Mouse (Mus musculus): ENCODE measurements around the gene Defb35. TPM values are rescaled to one million over a fixed set of nuclear protein-coding genes. Genes with fewer than 3 reads are reported as not detected.
"Not testable (repeated sequence)": the region's sequence is repeated elsewhere in the genome, so short reads cannot be mapped to it uniquely, and the experiment has no call there.

The Defb35 gene
- not detected in 2 replicates for polyA plus RNA-seq (2015; fragmentation: Nextera tagmentation; extraction: Ambion mirVana)

GRCm38 (mm10) chr8:21938052-21938451, at the start of gene Defb35:
Defb35 (plus strand) TSS chr8:21938352.
- 85% methylated on average over 4 of the region's 4 CpGs for WGBS
- H3K27ac ChIP-seq (replicated peaks); H3K9ac ChIP-seq; H3K4me1 ChIP-seq (replicated peaks); H3K9me3 ChIP-seq; H3K27me3 ChIP-seq; H3K4me3 ChIP-seq; ATAC-seq (ENCODE audit: low FRiP score, low read depth); H3K4me2 ChIP-seq; H3K36me3 ChIP-seq: not testable (repeated sequence)

- peak; percentile 79; the same call in 1 of the 2 replicates for ATAC-seq (ENCODE audit: low FRiP score, low read depth)
- H3K4me1 ChIP-seq (replicated peaks); H3K9me3 ChIP-seq; H3K4me2 ChIP-seq; H3K36me3 ChIP-seq; H3K4me3 ChIP-seq; H3K27ac ChIP-seq (replicated peaks); H3K9ac ChIP-seq; H3K27me3 ChIP-seq: not testable (repeated sequence)
Observed at GRCm38 (mm10) chr8:21906290-21906689, 31.9 kb upstream of the Defb35 start, which contains the start of gene Defb11. Defb11 (minus strand) TSS chr8:21906412.

- WGBS, result 13% methylated on average over 1 of the region's 1 CpGs
- no peak overlapping the region for H3K9ac ChIP-seq
- H3K4me1 ChIP-seq (replicated peaks), result no peaks in the 10 kb centered on the region
- H3K36me3 ChIP-seq, result no peaks in the 10 kb centered on the region
- no peaks in the 10 kb centered on the region for H3K27me3 ChIP-seq
- no peak overlapping the region for H3K4me3 ChIP-seq
- ATAC-seq (ENCODE audit: low FRiP score, low read depth), result no peak
- H3K9me3 ChIP-seq, result no peaks in the 10 kb centered on the region
- H3K27ac ChIP-seq (replicated peaks), result no peak overlapping the region
- no peak overlapping the region for H3K4me2 ChIP-seq
Observed at GRCm38 (mm10) chr8:21911931-21912330, 26.2 kb upstream of the Defb35 start.

- 19% methylated on average over 2 of the region's 2 CpGs for WGBS
- Histone ChIP-seq H3K9me3 (no peaks in the 10 kb centered on the region), H3K9ac (no peak overlapping the region), H3K4me1 (replicated peaks) (no peaks in the 10 kb centered on the region), H3K27me3 (no peaks in the 10 kb centered on the region), H3K36me3 (no peaks in the 10 kb centered on the region), H3K27ac (replicated peaks) (no peak overlapping the region), H3K4me2 (no peak overlapping the region), H3K4me3 (no peak overlapping the region)
- ATAC-seq (ENCODE audit: low FRiP score, low read depth), result no peak
Observed at GRCm38 (mm10) chr8:21912554-21912953, 25.6 kb upstream of the Defb35 start.

GRCm38 (mm10) chr8:21915625-21916024, 22.5 kb upstream of the Defb35 start:
- H3K9ac ChIP-seq, result no peak overlapping the region
- no peak for ATAC-seq (ENCODE audit: low FRiP score, low read depth)
- 91% methylated on average over 3 of the region's 3 CpGs for WGBS

GRCm38 (mm10) chr8:21930754-21931153, 7.4 kb upstream of the Defb35 start:
- H3K27me3 ChIP-seq; H3K4me1 ChIP-seq (replicated peaks); H3K4me3 ChIP-seq; H3K36me3 ChIP-seq; H3K4me2 ChIP-seq; H3K9ac ChIP-seq; H3K27ac ChIP-seq (replicated peaks); H3K9me3 ChIP-seq; ATAC-seq (ENCODE audit: low FRiP score, low read depth): not testable (repeated sequence)
- 71% methylated on average over 3 of the region's 3 CpGs for WGBS

More at GRCm38 (mm10) chr8:21915625-21916024, 22.5 kb upstream of the Defb35 start:
- no peaks in the 10 kb centered on the region for H3K4me1 ChIP-seq (replicated peaks)
- no peaks in the 10 kb centered on the region for H3K9me3 ChIP-seq
- H3K4me2 ChIP-seq, result no peak overlapping the region
- no peak overlapping the region for H3K27ac ChIP-seq (replicated peaks)
- H3K4me3 ChIP-seq, result no peak overlapping the region
- H3K36me3 ChIP-seq, result no peaks in the 10 kb centered on the region
- H3K27me3 ChIP-seq, result no peaks in the 10 kb centered on the region

- Histone ChIP-seq H3K4me1 (replicated peaks) (no peaks in the 10 kb centered on the region), H3K27ac (replicated peaks) (no peak within 1 kb of the TSS), H3K27me3 (no peaks in the 10 kb centered on the region), H3K4me2 (no peak within 1 kb of the TSS), H3K9me3 (no peaks in the 10 kb centered on the region), H3K36me3 (no peaks in the 10 kb centered on the region), H3K9ac (no peak within 1 kb of the TSS), H3K4me3 (no peak within 1 kb of the TSS)
- 87% methylated on average over 6 of the region's 6 CpGs for WGBS
- no peak for ATAC-seq (ENCODE audit: low FRiP score, low read depth)
Observed at GRCm38 (mm10) chr8:21932610-21933009, 5.5 kb upstream of the Defb35 start, which contains the start of gene Defb15. Defb15 (minus strand) TSS chr8:21932710.

GRCm38 (mm10) chr8:21946462-21946861, 8.3 kb downstream of the Defb35 start, which contains the start of gene Defb13:
Defb13 (plus strand) TSS chr8:21946762.
- WGBS, result 78% methylated on average over 6 of the region's 6 CpGs
- no peak for ATAC-seq (ENCODE audit: low FRiP score, low read depth)
- H3K4me3 ChIP-seq, result no peak within 1 kb of the TSS
- H3K4me2 ChIP-seq, result no peak within 1 kb of the TSS
- H3K9ac ChIP-seq, result no peak within 1 kb of the TSS
- no peaks in the 10 kb centered on the region for H3K27me3 ChIP-seq
- H3K4me1 ChIP-seq (replicated peaks), result no peaks in the 10 kb centered on the region
- H3K9me3 ChIP-seq, result no peaks in the 10 kb centered on the region
- no peak within 1 kb of the TSS for H3K27ac ChIP-seq (replicated peaks)
- H3K36me3 ChIP-seq, result no peaks in the 10 kb centered on the region

GRCm38 (mm10) chr8:21947311-21948017, 9.3 kb downstream of the Defb35 start:
- Histone ChIP-seq H3K4me3 (no peak overlapping the region), H3K4me1 (replicated peaks) (no peaks in the 10 kb centered on the region), H3K27me3 (no peaks in the 10 kb centered on the region), H3K36me3 (no peaks in the 10 kb centered on the region), H3K4me2 (no peak overlapping the region), H3K27ac (replicated peaks) (no peak overlapping the region), H3K9me3 (no peaks in the 10 kb centered on the region), H3K9ac (no peak overlapping the region)
- 44% methylated on average over 9 of the region's 9 CpGs for WGBS
- peak; percentile 51; the same call in 1 of the 2 replicates for ATAC-seq (ENCODE audit: low FRiP score, low read depth)

- H3K9ac ChIP-seq, result no peak overlapping the region
- WGBS, result 8% methylated on average over 9 of the region's 9 CpGs
- H3K4me2 ChIP-seq, result no peak overlapping the region
- H3K4me3 ChIP-seq, result no peak overlapping the region
- H3K9me3 ChIP-seq, result no peaks in the 10 kb centered on the region
- H3K27me3 ChIP-seq, result no peaks in the 10 kb centered on the region
- ATAC-seq (ENCODE audit: low FRiP score, low read depth), result no peak
- H3K27ac ChIP-seq (replicated peaks), result no peak overlapping the region
- no peaks in the 10 kb centered on the region for H3K4me1 ChIP-seq (replicated peaks)
- H3K36me3 ChIP-seq, result no peaks in the 10 kb centered on the region
Observed at GRCm38 (mm10) chr8:21955321-21955720, 17.2 kb downstream of the Defb35 start.

- Histone ChIP-seq H3K4me1 (replicated peaks) (no peaks in the 10 kb centered on the region), H3K4me2 (no peak overlapping the region), H3K9ac (no peak overlapping the region), H3K27me3 (no peaks in the 10 kb centered on the region), H3K36me3 (no peaks in the 10 kb centered on the region), H3K4me3 (no peak overlapping the region), H3K9me3 (no peaks in the 10 kb centered on the region), H3K27ac (replicated peaks) (no peak overlapping the region)
- ATAC-seq (ENCODE audit: low FRiP score, low read depth), result peak; percentile 38; the same call in 1 of the 2 replicates
- 81% methylated on average over 3 of the region's 3 CpGs for WGBS
Observed at GRCm38 (mm10) chr8:21956336-21956735, 18.2 kb downstream of the Defb35 start.

- H3K27ac ChIP-seq (replicated peaks), result no peak within 1 kb of the TSS
- no peaks in the 10 kb centered on the region for H3K36me3 ChIP-seq
- no peak for ATAC-seq (ENCODE audit: low FRiP score, low read depth)
- H3K27me3 ChIP-seq, result no peaks in the 10 kb centered on the region
- no peak within 1 kb of the TSS for H3K4me3 ChIP-seq
- 89% methylated on average over 2 of the region's 2 CpGs for WGBS
- no peak within 1 kb of the TSS for H3K4me2 ChIP-seq
- H3K9ac ChIP-seq, result no peak within 1 kb of the TSS
- no peaks in the 10 kb centered on the region for H3K4me1 ChIP-seq (replicated peaks)
- H3K9me3 ChIP-seq, result no peaks in the 10 kb centered on the region
Observed at GRCm38 (mm10) chr8:21958414-21958813, 20.3 kb downstream of the Defb35 start, which contains the start of gene Fam90a1a. Fam90a1a (plus strand) TSS chr8:21958714.
